Mouse (Mus musculus) kidney, postnatal 0 days (tissue): Measurements from ENCODE around the gene Chd8. TPM values are rescaled to one million over a fixed set of nuclear protein-coding genes. Genes with fewer than 3 reads are reported as not detected.

Experiments used
- ATAC-seq: fragments of 200-750 bp; cut with Nextera tagmentation; replicated peaks from 2 replicates; pipeline ENCODE4 v1.8.0; 2017; ENCODE audit warnings: low read depth, moderate number of reproducible peaks, moderate TSS enrichment, moderate library complexity; ENCODE audit not compliant: low FRiP score
- DNase-seq: peaks from one replicate; pipeline ENCODE4 v3.0.0-alpha.2; 2016; ENCODE audit warnings: low spot score
- H3K27ac ChIP-seq: fragments of 300-500 bp; sonication (generic); 2 replicates; pipeline ENCODE4 v1.5.1; 2014; ENCODE audit warnings: mild to moderate bottlenecking
- H3K27me3 ChIP-seq: fragments of 300-500 bp; sonication (generic); 2 replicates; pipeline ENCODE4 v1.6.1; 2014; ENCODE audit warnings: low read length, mixed read lengths; ENCODE audit not compliant: insufficient read depth
- H3K36me3 ChIP-seq: fragments of 300-500 bp; sonication (generic); 2 replicates; pipeline ENCODE4 v1.6.1; 2014; ENCODE audit warnings: low read length, mixed read lengths; ENCODE audit not compliant: insufficient read depth
- H3K4me1 ChIP-seq: fragments of 300-500 bp; sonication (generic); replicated peaks from 2 replicates; pipeline ENCODE4 v1.6.1; 2014; ENCODE audit warnings: antibody characterized with exemption, low read length, mixed read lengths; ENCODE audit not compliant: insufficient read depth
- H3K4me2 ChIP-seq: fragments of 300-500 bp; sonication (generic); 2 replicates; pipeline ENCODE4 v1.6.1; 2014; ENCODE audit warnings: mild to moderate bottlenecking, low read length, moderate library complexity, mixed read lengths
- H3K4me3 ChIP-seq: fragments of 300-500 bp; sonication (generic); replicated peaks from 2 replicates; pipeline ENCODE4 v1.5.1; 2014; ENCODE audit warnings: low read depth, low read length
- H3K9ac ChIP-seq: fragments of 300-500 bp; sonication (generic); 2 replicates; pipeline ENCODE4 v1.6.1; 2014; ENCODE audit warnings: low read depth, low read length
- H3K9me3 ChIP-seq: fragments of 300-500 bp; sonication (generic); replicated peaks from 2 replicates; pipeline ENCODE4 v1.6.1; 2016; ENCODE audit warnings: low read length, inconsistent platforms, mixed read lengths
- CTCF ChIP-seq: IDR thresholded peaks from 2 replicates; pipeline ENCODE4 v1.5.1; 2016; ENCODE audit warnings: antibody characterized with exemption, low read depth, mild to moderate bottlenecking, moderate library complexity
- WGBS: fragments of 180-500 bp; shearing (Covaris S2); extraction: QIAGEN DNeasy Blood & Tissue Kit; methylation state at CpG from one replicate; pipeline ENCODE4 v1.1.7; 2014; 5-methylcytosine and 5-hydroxymethylcytosine counted together
- polyA plus RNA-seq: library from polyadenylated mRNA; unstranded; fragments of >200 nt; fragmentation: Nextera tagmentation; extraction: Ambion mirVana; gene quantifications from 2 replicates; pipeline ENCODE4 v1.2.1, GENCODE M21; 2015

The Chd8 gene
- polyA plus RNA-seq, 1 experiment from 2014 or later = 23.3 TPM

- Histone ChIP-seq H3K9me3 (no peaks in the 10 kb centered on the region), H3K36me3 (no peaks in the 10 kb centered on the region), H3K4me1 (no peaks in the 10 kb centered on the region), H3K9ac (no peak overlapping the region), H3K27ac (no peak overlapping the region), H3K4me3 (no peak overlapping the region), H3K4me2 (no peak overlapping the region), H3K27me3 (no peaks in the 10 kb centered on the region)
- peak; percentile 70 for TF ChIP-seq CTCF
- DNase-seq = peak; percentile 63
- ATAC-seq = 0 out of 2 replicates have a peak, but pooled peaks have one; percentile 49
Observed at GRCm38 (mm10) chr14:52190740-52191359, 66.7 kb downstream of the Chd8 start.

GRCm38 (mm10) chr14:52189519-52189918, 68.1 kb downstream of the Chd8 start:
- peak; percentile 38 for DNase-seq
- no peaks in the 10 kb centered on the region for H3K4me1 ChIP-seq
- no peak for ATAC-seq
- peak; percentile 40 for TF ChIP-seq CTCF
- WGBS = 75% methylated on average over 2 of the region's 2 CpGs
- H3K36me3 ChIP-seq = no peaks in the 10 kb centered on the region
- no peaks in the 10 kb centered on the region for H3K9me3 ChIP-seq
- H3K4me2 ChIP-seq = no peak overlapping the region
- no peak overlapping the region for H3K9ac ChIP-seq
- no peak overlapping the region for H3K4me3 ChIP-seq
- H3K27ac ChIP-seq = no peak overlapping the region
- no peaks in the 10 kb centered on the region for H3K27me3 ChIP-seq

- WGBS = 71% methylated on average over 1 of the region's 1 CpGs
- ATAC-seq = no peak
- no peak for DNase-seq
Observed at GRCm38 (mm10) chr14:52188788-52189187, 68.8 kb downstream of the Chd8 start.

GRCm38 (mm10) chr14:52166571-52166970, 91.0 kb downstream of the Chd8 start:
- no peak overlapping the region for H3K27ac ChIP-seq
- no peak overlapping the region for H3K9ac ChIP-seq
- no peak overlapping the region for H3K4me2 ChIP-seq
- H3K36me3 ChIP-seq = peaks cover 41% of the 10 kb centered on the region
- no peak for TF ChIP-seq CTCF
- no peak overlapping the region for H3K4me3 ChIP-seq
- DNase-seq = no peak
- H3K4me1 ChIP-seq = no peaks in the 10 kb centered on the region
- H3K27me3 ChIP-seq = no peaks in the 10 kb centered on the region
- WGBS = 84% methylated on average over 2 of the region's 2 CpGs
- no peaks in the 10 kb centered on the region for H3K9me3 ChIP-seq
- ATAC-seq = no peak

More at GRCm38 (mm10) chr14:52188788-52189187, 68.8 kb downstream of the Chd8 start:
- Histone ChIP-seq H3K36me3 (no peaks in the 10 kb centered on the region), H3K4me1 (no peaks in the 10 kb centered on the region), H3K4me3 (no peak overlapping the region), H3K9ac (no peak overlapping the region), H3K9me3 (no peaks in the 10 kb centered on the region), H3K4me2 (no peak overlapping the region), H3K27ac (no peak overlapping the region), H3K27me3 (no peaks in the 10 kb centered on the region)
- TF ChIP-seq CTCF = no peak

- peaks cover 52% of the 10 kb centered on the region for H3K36me3 ChIP-seq
- no peaks in the 10 kb centered on the region for H3K27me3 ChIP-seq
- no peak for DNase-seq
- H3K9ac ChIP-seq = no peak overlapping the region
- 80% methylated on average over 6 of the region's 6 CpGs for WGBS
- no peak overlapping the region for H3K27ac ChIP-seq
- no peaks in the 10 kb centered on the region for H3K9me3 ChIP-seq
- H3K4me2 ChIP-seq = no peak overlapping the region
- no peaks in the 10 kb centered on the region for H3K4me1 ChIP-seq
- no peak for TF ChIP-seq CTCF
- no peak for ATAC-seq
- no peak overlapping the region for H3K4me3 ChIP-seq
Observed at GRCm38 (mm10) chr14:52160911-52161310, 96.7 kb downstream of the Chd8 start.

- Histone ChIP-seq H3K9me3 (no peaks in the 10 kb centered on the region), H3K4me1 (no peaks in the 10 kb centered on the region), H3K36me3 (peaks cover 16% of the 10 kb centered on the region), H3K27ac (no peak overlapping the region), H3K27me3 (no peaks in the 10 kb centered on the region), H3K4me2 (no peak overlapping the region), H3K4me3 (no peak overlapping the region), H3K9ac (no peak overlapping the region)
- ATAC-seq = no peak
- 94% methylated on average over 2 of the region's 2 CpGs for WGBS
- no peak for TF ChIP-seq CTCF
- no peak for DNase-seq
Observed at GRCm38 (mm10) chr14:52155008-52155407, 102.6 kb downstream of the Chd8 start.

- no peaks in the 10 kb centered on the region for H3K9me3 ChIP-seq
- no peak for TF ChIP-seq CTCF
Observed at GRCm38 (mm10) chr14:52152613-52153012, 105.0 kb downstream of the Chd8 start.

More at GRCm38 (mm10) chr14:52152613-52153012, 105.0 kb downstream of the Chd8 start:
- no peaks in the 10 kb centered on the region for H3K27me3 ChIP-seq
- H3K9ac ChIP-seq = no peak overlapping the region
- no peak for DNase-seq
- no peaks in the 10 kb centered on the region for H3K36me3 ChIP-seq
- no peak overlapping the region for H3K4me2 ChIP-seq
- H3K4me3 ChIP-seq = no peak overlapping the region
- no peak for ATAC-seq
- H3K4me1 ChIP-seq = no peaks in the 10 kb centered on the region
- WGBS = 48% methylated on average over 3 of the region's 3 CpGs
- H3K27ac ChIP-seq = no peak overlapping the region
